Mouse (Mus musculus): ENCODE measurements around the gene Fam161a.

DNA sequence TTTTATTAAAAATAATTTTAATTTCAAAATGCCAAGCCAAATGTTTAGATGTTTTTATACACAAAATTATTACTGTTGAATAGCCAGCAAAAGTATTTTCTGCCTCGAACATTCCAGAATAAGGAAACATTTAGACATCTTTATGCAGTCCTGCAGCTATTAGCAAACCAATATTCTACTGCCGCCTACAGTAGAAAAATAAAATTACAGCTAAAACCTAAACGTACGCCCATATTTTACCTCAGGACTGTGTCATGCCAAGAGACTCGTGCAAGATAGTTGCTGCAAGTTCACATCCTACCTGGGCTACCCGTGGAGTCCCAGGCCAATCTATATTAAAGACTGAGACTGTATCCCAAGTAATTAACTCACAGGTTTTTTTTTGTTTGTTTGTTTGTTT lies 37.8 kb upstream of the Fam161a start:
- no peak for TF ChIP-seq POLR2A (IDR thresholded peaks at IDR 0.05; ENCODE audit: low read depth, low read length)
- TF ChIP-seq CTCF (IDR thresholded peaks at IDR 0.05; ENCODE audit: extremely low read depth, insufficient read depth, insufficient read length, insufficient replicate concordance): no peak

Data from spleen, adult 2 months (tissue).